ENCODE assay signal across 27 mouse cellular contexts in genomic region chr7:133781991-133782390, GRCm38 (mm10). TPM values are rescaled to one million over a fixed set of nuclear protein-coding genes. Genes with fewer than 3 reads are reported as not detected.
DNase-seq lines count a peak whose midpoint lies in the region; ATAC-seq and TF ChIP-seq lines count a peak whose summit lies in the region.
"Had no signal": no experiment of that assay in that cellular context is flagged by ENCODE, and none has a peak within 500 bp of the region (broad histone marks: within the 10 kb centered on the region; RNA-seq: fewer than 3 reads in every experiment).

No protein-coding gene starts in this region.

- H3K4me3 ChIP-seq in gastrocnemius, adult 2 months: peak overlapping the region; percentile 23; the same call in 1 of the 2 replicates
- 0 out of 4 replicates have a peak overlapping the region, but pooled peaks of 1 of the 2 experiments have one; percentile 4 for H3K4me3 ChIP-seq in liver, embryonic 14.5 days (ENCODE audit: insufficient read depth in 1 of 2, low read depth in 2 of 2, low read length in 2 of 2)
- peak overlapping the region; percentile 46 for H3K4me3 ChIP-seq in small intestine, adult 2 months (ENCODE audit: low read depth, low read length)
- H3K4me3 ChIP-seq: embryonic facial prominence, embryonic 12.5 days; hindbrain, embryonic 10.5 days; hindbrain, embryonic 15.5 days; limb, embryonic 10.5 days; limb, embryonic 15.5 days; midbrain, embryonic 15.5 days had no signal

- no peak for TF ChIP-seq CTCF in gastrocnemius, adult 2 months (IDR thresholded peaks at IDR 0.05)
- no peak for TF ChIP-seq CTCF in liver, embryonic 14.5 days (IDR thresholded peaks at IDR 0.05; ENCODE audit: low read depth)
- TF ChIP-seq CTCF in small intestine, adult 2 months (IDR thresholded peaks at IDR 0.05; ENCODE audit: extremely low read depth, insufficient read length, insufficient replicate concordance, low read depth, low read length): no peak

- no peaks in the 10 kb centered on the region for H3K9me3 ChIP-seq in liver, embryonic 14.5 days (ENCODE audit: control insufficient read depth, low read length)
- H3K9me3 ChIP-seq: embryonic facial prominence, embryonic 12.5 days; hindbrain, embryonic 10.5 days; hindbrain, embryonic 15.5 days; limb, embryonic 10.5 days; limb, embryonic 15.5 days; midbrain, embryonic 15.5 days had no signal

- TF ChIP-seq EP300 in liver, embryonic 14.5 days (IDR thresholded peaks at IDR 0.05; ENCODE audit: low read depth): no peak

- no peak for DNase-seq in gastrocnemius, adult 2 months
- DNase-seq in gastrocnemius, adult 8-10 months (ENCODE audit: low spot score in 2 of 2): no peak
- DNase-seq in liver, embryonic 14.5 days (ENCODE audit: low read depth in 3 of 3, low spot score in 3 of 3): no peak
- no peak for DNase-seq in liver
- no peak for DNase-seq in thymus, postnatal 4 days
- no peak for DNase-seq in lung, postnatal 25 days (ENCODE audit: low spot score)
- DNase-seq: cerebellum, adult 11-12 months; cerebellum, adult 9-11 months; embryo, embryonic 11 days; gastrocnemius, postnatal 10 days; kidney, adult 9 months; layer of hippocampus, postnatal 36 days; right cerebral cortex, adult 18-20 months; thymus, adult 18-20 months; thymus, postnatal 25 days had no signal

- peak overlapping the region; percentile 13; the same call in 1 of the 2 replicates for H3K4me2 ChIP-seq in liver, embryonic 14.5 days (ENCODE audit: low read depth)
- H3K4me2 ChIP-seq: embryonic facial prominence, embryonic 12.5 days; midbrain, embryonic 15.5 days had no signal

- peaks cover 5 to 7% of the 10 kb centered on the region in 2 experiments; a peak in 3 of 4 replicates for H3K4me1 ChIP-seq in liver, embryonic 14.5 days (replicated peaks; ENCODE audit: control insufficient read depth in 2 of 2, insufficient read depth in 2 of 2, low read length in 1 of 2)
- peaks cover 9% of the 10 kb centered on the region; the same call in 1 of the 2 replicates for H3K4me1 ChIP-seq in small intestine, adult 2 months (ENCODE audit: control insufficient read depth, insufficient read depth, insufficient read length, low read length)
- H3K4me1 ChIP-seq: embryonic facial prominence, embryonic 12.5 days had no signal

- no peak for TF ChIP-seq POLR2A in small intestine, adult 2 months (IDR thresholded peaks at IDR 0.05; ENCODE audit: low read depth, low read length)

- WGBS in liver, embryonic 14.5 days (ENCODE audit: insufficient replicate concordance): 60% methylated on average over 6 of the region's 6 CpGs
- WGBS in small intestine, adult 2 months: 24% methylated on average over 6 of the region's 6 CpGs

- H3K27ac ChIP-seq in gastrocnemius, adult 2 months: peak overlapping the region; percentile 78; the same call in 1 of the 2 replicates
- H3K27ac ChIP-seq in liver, embryonic 14.5 days: no peak overlapping the region
- peak overlapping the region; percentile 73 for H3K27ac ChIP-seq in small intestine, adult 2 months (ENCODE audit: insufficient read depth, low read depth, low read length)
- H3K27ac ChIP-seq: embryonic facial prominence, embryonic 12.5 days; hindbrain, embryonic 10.5 days; hindbrain, embryonic 15.5 days; limb, embryonic 10.5 days; midbrain, embryonic 15.5 days had no signal

- H3K9ac ChIP-seq in liver, embryonic 14.5 days (replicated peaks): 0 out of 2 replicates have a peak overlapping the region, but pooled peaks have one; percentile 34
- H3K9ac ChIP-seq: embryonic facial prominence, embryonic 12.5 days; hindbrain, embryonic 15.5 days; limb, embryonic 15.5 days; midbrain, embryonic 15.5 days had no signal

- no peak for ATAC-seq in liver, embryonic 14.5 days (ENCODE audit: insufficient read depth)
- ATAC-seq: forebrain, embryonic 16.5 days; inflammation-experienced regulatory T-cells, adult 6 months; midbrain, embryonic 15.5 days had no signal

- intact Hi-C loops in gastrocnemius, adult 2 months (cut with DNase I): loop anchor here (2.0 kb wide), 1 partner anchor 111 kb away; no protein-coding TSS in a partner anchor

- H3K27me3 ChIP-seq in liver, embryonic 14.5 days (ENCODE audit: control insufficient read depth, insufficient read depth, low read length): no peaks in the 10 kb centered on the region
- H3K27me3 ChIP-seq in small intestine, adult 2 months (ENCODE audit: control insufficient read depth, insufficient read depth, low read length): no peaks in the 10 kb centered on the region
- H3K27me3 ChIP-seq: hindbrain, embryonic 15.5 days; midbrain, embryonic 15.5 days had no signal

- H3K36me3 ChIP-seq in liver, embryonic 14.5 days (replicated peaks; ENCODE audit: control insufficient read depth, insufficient read depth, low read depth): no peaks in the 10 kb centered on the region
- no peaks in the 10 kb centered on the region for H3K36me3 ChIP-seq in small intestine, adult 2 months (ENCODE audit: control insufficient read depth, insufficient read depth, low read length)
- H3K36me3 ChIP-seq: embryonic facial prominence, embryonic 12.5 days; G1E; hindbrain, embryonic 10.5 days; hindbrain, embryonic 15.5 days; limb, embryonic 10.5 days; limb, embryonic 15.5 days; midbrain, embryonic 15.5 days had no signal

RNA-seq across cellular contexts. Expression of gene Dhx32, which starts 0.5 kb away (rescaled TPM):
- 10 to 100 TPM; 33.7 to 50.1 TPM for total RNA-seq in gastrocnemius, adult 2 months (2021)
- 10 to 100 TPM; 36.5 to 59.5 (median 45.3) TPM for total RNA-seq in gastrocnemius, adult 8-10 months (2022)
- polyA plus RNA-seq in liver, embryonic 14.5 days (2012; rRNA removed): 5.6 and 6.8 TPM in 2 replicates
- polyA plus RNA-seq in liver, embryonic 14.5 days (2014; fragmentation: Nextera tagmentation; extraction: Ambion mirVana): 10.6 and 12.0 TPM in 2 replicates
- 16.0 and 29.8 TPM in 2 replicates for polyA plus RNA-seq in small intestine, adult 2 months (2012; rRNA removed)

RNA-seq across cellular contexts. Expression of gene Fank1, which starts 5.3 kb away (rescaled TPM):
- not detected for total RNA-seq in gastrocnemius, adult 2 months (2021)
- total RNA-seq in gastrocnemius, adult 8-10 months (2022): not detected
- polyA plus RNA-seq in liver, embryonic 14.5 days (2012; rRNA removed): 0.04 and 0.05 TPM in 2 replicates
- 0.11 TPM in 1 of 2 replicates, not detected in the other for polyA plus RNA-seq in liver, embryonic 14.5 days (2014; fragmentation: Nextera tagmentation; extraction: Ambion mirVana)
- 0.18 TPM in 1 of 2 replicates, not detected in the other for polyA plus RNA-seq in small intestine, adult 2 months (2012; rRNA removed)
- total RNA-seq: G1E; neutrophil, adult 5-6 weeks had no signal
- polyA plus RNA-seq: G1E; inflammation-experienced regulatory T-cells, adult 6 months; limb, embryonic 15.5 days; liver, embryonic 16.5 days had no signal
